Mouse (Mus musculus): ENCODE data around the gene Mtr.
A peak's percentile ranks its signal among the peaks of the same experiment; 100 is the strongest.

GRCm38 (mm10) chr13:12272953-12273352 is 15.0 kb upstream of the Mtr start:
- TF ChIP-seq CTCF (IDR thresholded peaks at IDR 0.05; ENCODE audit: borderline replicate concordance, insufficient read depth, low read depth, low read length) = peak; percentile 37; the same call in 1 of the 2 replicates
- no peak for TF ChIP-seq POLR2A (IDR thresholded peaks at IDR 0.05; ENCODE audit: borderline replicate concordance, insufficient read depth, low read length)
